Mouse (Mus musculus) heart, embryonic 15.5 days (tissue): ENCODE results near the gene Pamr1. TPM values are rescaled to one million over a fixed set of nuclear protein-coding genes. Genes with fewer than 3 reads are reported as not detected.

Experiments used
- polyA plus RNA-seq: library from polyadenylated mRNA; unstranded; fragments of >200 nt; fragmentation: Nextera tagmentation; extraction: Ambion mirVana; gene quantifications from 2 replicates; pipeline ENCODE4 v1.2.1, GENCODE M21; 2015

Gene Pamr1
- polyA plus RNA-seq, 1 experiment from 2014 or later: 2.4 TPM

Other genes starting within 250 kb of the Pamr1 start
- 22.5 and 25.2 TPM in 2 replicates for gene Trim44, start 142.2 kb upstream of the Pamr1 start, polyA plus RNA-seq
- 1.9 and 3.3 TPM in 2 replicates for gene Fjx1, start 97.5 kb upstream of the Pamr1 start, polyA plus RNA-seq
- gene Slc1a2, start 108.6 kb downstream of the Pamr1 start, polyA plus RNA-seq: 0.11 and 0.31 TPM in 2 replicates